Comparison of ENCODE assay signal across 12 mouse cellular contexts in genomic region chr16:58496791-58497190, GRCm38 (mm10). TPM values are rescaled to one million over a fixed set of nuclear protein-coding genes. Genes with fewer than 3 reads are reported as not detected.
DNase-seq lines count a peak whose midpoint lies in the region; ATAC-seq and TF ChIP-seq lines count a peak whose summit lies in the region.
"Had no signal": no experiment of that assay in that cellular context is flagged by ENCODE, and none has a peak within 500 bp of the region (broad histone marks: within the 10 kb centered on the region; RNA-seq: fewer than 3 reads in every experiment).

No protein-coding gene starts in this region.

- intact Hi-C loops in heart, adult 2 months (cut with DNase I): loop anchor here (2.0 to 5.0 kb wide), 2 partner anchors 20 to 34 kb away; no protein-coding TSS in a partner anchor
- intact Hi-C loops in heart, postnatal 25 days (cut with DNase I): loop anchor here (2.0 kb wide), 1 partner anchor 26 kb away; no protein-coding TSS in a partner anchor

- TF ChIP-seq EP300 in heart, adult 2 months (IDR thresholded peaks at IDR 0.05; ENCODE audit: insufficient read depth, low read depth, low read length): no peak
- no peak for TF ChIP-seq EP300 in stomach, postnatal 0 days (optimal IDR thresholded peaks at IDR 0.05)

- no peak for DNase-seq in heart, adult 2 months
- DNase-seq in heart, postnatal 25 days (ENCODE audit: low spot score): no peak
- no peak for DNase-seq in stomach, postnatal 0 days (ENCODE audit: low spot score)
- no peak for DNase-seq in thymus, postnatal 14 days
- DNase-seq: adrenal gland, postnatal 14 days; right cerebral cortex, adult 18-20 months; thymus, postnatal 36 days had no signal

- H3K27me3 ChIP-seq in heart, adult 2 months (ENCODE audit: control insufficient read depth, insufficient read depth, low read length): no peaks in the 10 kb centered on the region
- no peaks in the 10 kb centered on the region for H3K27me3 ChIP-seq in kidney, embryonic 16.5 days (ENCODE audit: insufficient read depth, low read length)
- H3K27me3 ChIP-seq in kidney, embryonic 14.5 days (ENCODE audit: control insufficient read depth, insufficient read depth, low read length): no peaks in the 10 kb centered on the region
- H3K27me3 ChIP-seq in stomach, embryonic 15.5 days (replicated peaks): no peaks in the 10 kb centered on the region
- no peaks in the 10 kb centered on the region for H3K27me3 ChIP-seq in stomach, postnatal 0 days (ENCODE audit: control insufficient read depth, insufficient read depth, low read length)
- no peaks in the 10 kb centered on the region for H3K27me3 ChIP-seq in stomach, embryonic 16.5 days (ENCODE audit: control insufficient read depth, insufficient read depth, low read length)
- H3K27me3 ChIP-seq: megakaryocyte, embryonic 14.5 days had no signal

- H3K36me3 ChIP-seq in heart, adult 2 months (ENCODE audit: control insufficient read depth, insufficient read depth, low read length): peaks cover 34% of the 10 kb centered on the region
- peaks cover 12% of the 10 kb centered on the region; the same call in 1 of the 2 replicates for H3K36me3 ChIP-seq in kidney, embryonic 16.5 days (ENCODE audit: insufficient read depth, low read length)
- peaks cover 13% of the 10 kb centered on the region for H3K36me3 ChIP-seq in kidney, embryonic 14.5 days (ENCODE audit: control insufficient read depth, insufficient read depth, low read length)
- no peaks in the 10 kb centered on the region for H3K36me3 ChIP-seq in stomach, embryonic 15.5 days
- H3K36me3 ChIP-seq in stomach, postnatal 0 days (ENCODE audit: control insufficient read depth, insufficient read depth, low read length): no peaks in the 10 kb centered on the region
- no peaks in the 10 kb centered on the region for H3K36me3 ChIP-seq in stomach, embryonic 16.5 days (ENCODE audit: control insufficient read depth, insufficient read depth, low read length)

- H3K9me3 ChIP-seq in kidney, embryonic 16.5 days (ENCODE audit: low read length): no peaks in the 10 kb centered on the region
- H3K9me3 ChIP-seq in kidney, embryonic 14.5 days (ENCODE audit: control insufficient read depth, low read length): no peaks in the 10 kb centered on the region
- no peaks in the 10 kb centered on the region for H3K9me3 ChIP-seq in stomach, embryonic 15.5 days
- no peaks in the 10 kb centered on the region for H3K9me3 ChIP-seq in stomach, postnatal 0 days (ENCODE audit: control insufficient read depth, low read length)
- no peaks in the 10 kb centered on the region for H3K9me3 ChIP-seq in stomach, embryonic 16.5 days (replicated peaks; ENCODE audit: control insufficient read depth, low read length)
- H3K9me3 ChIP-seq: megakaryocyte, embryonic 14.5 days had no signal

- TF ChIP-seq CTCF in heart, adult 2 months (IDR thresholded peaks at IDR 0.05): no peak
- no peak for TF ChIP-seq CTCF in stomach, postnatal 0 days (IDR thresholded peaks at IDR 0.05; ENCODE audit: low read depth)

- no peak overlapping the region for H3K9ac ChIP-seq in heart, adult 2 months (ENCODE audit: low read depth, low read length)
- no peak overlapping the region for H3K9ac ChIP-seq in kidney, embryonic 16.5 days (replicated peaks; ENCODE audit: low read length)
- no peak overlapping the region for H3K9ac ChIP-seq in kidney, embryonic 14.5 days (ENCODE audit: low read depth, low read length)
- no peak overlapping the region for H3K9ac ChIP-seq in stomach, embryonic 15.5 days
- H3K9ac ChIP-seq in stomach, postnatal 0 days (ENCODE audit: low read length): no peak overlapping the region
- H3K9ac ChIP-seq in stomach, embryonic 16.5 days (ENCODE audit: low read length): no peak overlapping the region

- no peak for ATAC-seq in kidney, embryonic 16.5 days (ENCODE audit: low FRiP score, low TSS enrichment)
- no peak for ATAC-seq in kidney, embryonic 14.5 days (ENCODE audit: low FRiP score, low TSS enrichment)
- ATAC-seq in stomach, embryonic 15.5 days (ENCODE audit: insufficient read depth, low FRiP score, low read depth): no peak
- ATAC-seq in stomach, postnatal 0 days (ENCODE audit: low FRiP score, low TSS enrichment): no peak
- ATAC-seq in stomach, embryonic 16.5 days (ENCODE audit: insufficient read depth, low FRiP score): no peak

- TF ChIP-seq POLR2A in heart, adult 2 months (IDR thresholded peaks at IDR 0.05; ENCODE audit: insufficient read depth, low read depth, low read length): no peak

- H3K79me2 ChIP-seq in heart, adult 2 months (replicated peaks; ENCODE audit: control insufficient read depth, insufficient read depth, low read length): no peaks in the 10 kb centered on the region

- H3K27ac ChIP-seq in heart, adult 2 months: peak overlapping the region; percentile 67
- H3K27ac ChIP-seq in kidney, embryonic 16.5 days (ENCODE audit: low read length): peak overlapping the region; percentile 36; the same call in 1 of the 2 replicates
- no peak overlapping the region for H3K27ac ChIP-seq in kidney, embryonic 14.5 days (ENCODE audit: low read depth, low read length)
- peak overlapping the region; percentile 44; the same call in 1 of the 2 replicates for H3K27ac ChIP-seq in stomach, embryonic 15.5 days
- H3K27ac ChIP-seq in stomach, postnatal 0 days (replicated peaks): no peak overlapping the region
- H3K27ac ChIP-seq in stomach, embryonic 16.5 days (ENCODE audit: low read length): peak overlapping the region; percentile 55

- H3K4me3 ChIP-seq in heart, adult 2 months: no peak overlapping the region
- no peak overlapping the region for H3K4me3 ChIP-seq in kidney, embryonic 16.5 days (ENCODE audit: low read length)
- no peak overlapping the region for H3K4me3 ChIP-seq in kidney, embryonic 14.5 days (ENCODE audit: low read length)
- no peak overlapping the region for H3K4me3 ChIP-seq in stomach, embryonic 15.5 days (replicated peaks)
- H3K4me3 ChIP-seq in stomach, postnatal 0 days (ENCODE audit: low read depth, low read length): no peak overlapping the region
- H3K4me3 ChIP-seq in stomach, embryonic 16.5 days (replicated peaks; ENCODE audit: low read length): no peak overlapping the region
- H3K4me3 ChIP-seq: megakaryocyte, embryonic 14.5 days had no signal

- no peak overlapping the region for H3K4me2 ChIP-seq in kidney, embryonic 16.5 days (replicated peaks; ENCODE audit: low read depth, low read length)
- H3K4me2 ChIP-seq in kidney, embryonic 14.5 days (replicated peaks; ENCODE audit: low read depth, low read length): no peak overlapping the region
- no peak overlapping the region for H3K4me2 ChIP-seq in stomach, embryonic 15.5 days
- no peak overlapping the region for H3K4me2 ChIP-seq in stomach, postnatal 0 days (replicated peaks; ENCODE audit: low read depth)
- no peak overlapping the region for H3K4me2 ChIP-seq in stomach, embryonic 16.5 days (ENCODE audit: low read depth, low read length)

- peaks cover 19% of the 10 kb centered on the region for H3K4me1 ChIP-seq in heart, adult 2 months (ENCODE audit: control insufficient read depth, insufficient read depth, low read length)
- peaks cover 25% of the 10 kb centered on the region for H3K4me1 ChIP-seq in kidney, embryonic 16.5 days (ENCODE audit: insufficient read depth, low read length)
- peaks cover 10% of the 10 kb centered on the region; the same call in 1 of the 2 replicates for H3K4me1 ChIP-seq in kidney, embryonic 14.5 days (ENCODE audit: control insufficient read depth, insufficient read depth, low read length)
- H3K4me1 ChIP-seq in stomach, embryonic 15.5 days: peaks cover 8% of the 10 kb centered on the region; the same call in 1 of the 2 replicates
- H3K4me1 ChIP-seq in stomach, postnatal 0 days (replicated peaks; ENCODE audit: control insufficient read depth, insufficient read depth): 0 out of 2 replicates have a peak, but pooled peaks cover 3% of the 10 kb centered on the region
- H3K4me1 ChIP-seq in stomach, embryonic 16.5 days (ENCODE audit: control insufficient read depth, insufficient read depth, low read length): peaks cover 22% of the 10 kb centered on the region

RNA-seq across cellular contexts. Expression of gene St3gal6, which starts 27.3 kb away (rescaled TPM):
- total RNA-seq in heart, adult 2 months (2021): 10 to 100 TPM; 37.7 to 47.0 TPM
- 29.6 and 33.7 TPM in 2 replicates for polyA plus RNA-seq in heart, adult 2 months (2012; rRNA removed)
- 10 to 100 TPM; 40.6 to 44.7 TPM for total RNA-seq in heart, postnatal 25 days (2021)
- polyA plus RNA-seq in kidney, embryonic 16.5 days (2015; fragmentation: Nextera tagmentation; extraction: Ambion mirVana): 80.5 and 89.9 TPM in 2 replicates
- 46.9 and 56.9 TPM in 2 replicates for polyA plus RNA-seq in kidney, embryonic 14.5 days (2014; fragmentation: Nextera tagmentation; extraction: Ambion mirVana)
- 14.6 and 15.7 TPM in 2 replicates for polyA plus RNA-seq in stomach, embryonic 15.5 days (2015; fragmentation: Nextera tagmentation; extraction: Ambion mirVana)
- polyA plus RNA-seq in stomach, postnatal 0 days (2015; fragmentation: Nextera tagmentation; extraction: Ambion mirVana): 7.1 and 8.0 TPM in 2 replicates
- polyA plus RNA-seq in stomach, embryonic 16.5 days (2015; fragmentation: Nextera tagmentation; extraction: Ambion mirVana): 11.7 and 14.7 TPM in 2 replicates

Comparison
In these comparisons a context has a peak if more than half of its experiments do, and no peak if none do; other contexts are left out.
1. H3K27ac ChIP-seq: peak in heart, adult 2 months (single experiment), kidney, embryonic 16.5 days (single experiment), stomach, embryonic 15.5 days (single experiment) and stomach, embryonic 16.5 days (single experiment); none in kidney, embryonic 14.5 days (single experiment) and stomach, postnatal 0 days (single experiment).